Mouse (Mus musculus) layer of hippocampus, adult 18-20 months (tissue): ENCODE data around the gene Olfr266. TPM values are rescaled to one million over a fixed set of nuclear protein-coding genes. Genes with fewer than 3 reads are reported as not detected.
A peak's percentile ranks its signal among the peaks of the same experiment; 100 is the strongest.

Experiments
- DNase-seq, 2 experiments: peaks; one replicate each; pipeline ENCODE4 v3.0.0; 2022; ENCODE audit warnings: low spot score in 2 of 2
- long read RNA-seq: library from polyadenylated mRNA; stranded (forward); transcript quantifications from one replicate; pipeline ENCODE4 v2.0.0, GENCODE M21; 2021
- total RNA-seq, 2 experiments: library from RNA; stranded (reverse); gene quantifications; 2 replicates each; pipeline ENCODE4 v1.2.3; 2021

The Olfr266 gene
- not detected for total RNA-seq
- long read RNA-seq, result 0 reads

GRCm38 (mm10) chr3:106826187-106826586, at the start of gene Olfr266:
TSS of gene Olfr266 (minus strand) at chr3:106826287.
- no peak for DNase-seq

GRCm38 (mm10) chr3:106875626-106876025, 49.5 kb upstream of the Olfr266 start:
- DNase-seq, result peak; percentile 5 to 17

GRCm38 (mm10) chr3:106872893-106873292, 46.8 kb upstream of the Olfr266 start:
- DNase-seq, result no peak

GRCm38 (mm10) chr3:106832107-106832506, 6.0 kb upstream of the Olfr266 start:
- DNase-seq, result no peak

GRCm38 (mm10) chr3:106817676-106818075, 8.4 kb downstream of the Olfr266 start:
- no peak for DNase-seq

- no peak for DNase-seq
Measured at GRCm38 (mm10) chr3:106808972-106809695, 17.0 kb downstream of the Olfr266 start.

GRCm38 (mm10) chr3:106798079-106798478, 28.0 kb downstream of the Olfr266 start:
- DNase-seq, result no peak

GRCm38 (mm10) chr3:106789930-106790329, 36.2 kb downstream of the Olfr266 start, which contains the start of gene Cd53:
TSS of gene Cd53 (minus strand) at chr3:106790149.
- no peak for DNase-seq

GRCm38 (mm10) chr3:106788440-106788887, 37.6 kb downstream of the Olfr266 start:
- no peak for DNase-seq

GRCm38 (mm10) chr3:106787972-106788371, 38.1 kb downstream of the Olfr266 start:
- no peak for DNase-seq

- DNase-seq, result no peak
Measured at GRCm38 (mm10) chr3:106785130-106785529, 41.0 kb downstream of the Olfr266 start.

GRCm38 (mm10) chr3:106771834-106772233, 54.3 kb downstream of the Olfr266 start:
- no peak for DNase-seq

Other genes starting within 250 kb of the Olfr266 start
- gene Lrif1, start 141.3 kb downstream of the Olfr266 start, total RNA-seq, result 10 to 100 TPM; 22.9 to 23.7 TPM
- gene Cd53, start 36.1 kb downstream of the Olfr266 start, total RNA-seq, result 10 to 100 TPM in 1 of 2 experiments, 1 to 10 TPM in 1; 9.3 to 10.0 TPM
- gene Kcna3, start 209.9 kb upstream of the Olfr266 start, total RNA-seq, result 10 to 100 TPM; 21.6 to 26.7 TPM